Mouse (Mus musculus) embryonic facial prominence, embryonic 14.5 days (tissue): Measurements from ENCODE around the gene Hipk1. TPM values are rescaled to one million over a fixed set of nuclear protein-coding genes. Genes with fewer than 3 reads are reported as not detected.

Experiments
- ATAC-seq: fragments of 200-750 bp; cut with Nextera tagmentation; 2 replicates; pipeline ENCODE4 v1.8.0; 2017; ENCODE audit warnings: low read depth, moderate number of reproducible peaks, moderate TSS enrichment
- DNase-seq: peaks from one replicate; pipeline ENCODE4 v3.0.0-alpha.2; 2015; ENCODE audit warnings: low spot score
- H3K27ac ChIP-seq: fragments of 300-500 bp; sonication (generic); replicated peaks from 2 replicates; pipeline ENCODE4 v1.5.1; 2014; ENCODE audit warnings: low read depth, mild to moderate bottlenecking, low read length, moderate library complexity
- H3K27me3 ChIP-seq: fragments of 300-500 bp; sonication (generic); replicated peaks from 2 replicates; pipeline ENCODE4 v1.6.1; 2014; ENCODE audit warnings: low read length; ENCODE audit not compliant: control insufficient read depth, insufficient read depth
- H3K36me3 ChIP-seq: fragments of 300-500 bp; sonication (generic); 2 replicates; pipeline ENCODE4 v1.6.1; 2014; ENCODE audit warnings: low read length, mixed read lengths; ENCODE audit not compliant: control insufficient read depth, insufficient read depth
- H3K4me1 ChIP-seq: fragments of 300-500 bp; sonication (generic); 2 replicates; pipeline ENCODE4 v1.6.1; 2014; ENCODE audit warnings: antibody characterized with exemption, low read length; ENCODE audit not compliant: control insufficient read depth, insufficient read depth
- H3K4me2 ChIP-seq: fragments of 300-500 bp; sonication (generic); 2 replicates; pipeline ENCODE4 v1.6.1; 2014; ENCODE audit warnings: low read depth, mild to moderate bottlenecking, low read length, moderate library complexity, mixed read lengths
- H3K4me3 ChIP-seq: fragments of 300-500 bp; sonication (generic); 2 replicates; pipeline ENCODE4 v1.5.1; 2014; ENCODE audit warnings: low read depth, mild to moderate bottlenecking, low read length
- H3K9ac ChIP-seq: fragments of 300-500 bp; sonication (generic); 2 replicates; pipeline ENCODE4 v1.6.1; 2014; ENCODE audit warnings: low read depth, mild to moderate bottlenecking, low read length, moderate library complexity, mixed read lengths
- H3K9me3 ChIP-seq: fragments of 300-500 bp; sonication (generic); 2 replicates; pipeline ENCODE4 v1.6.1; 2016; ENCODE audit warnings: low read length; ENCODE audit not compliant: control insufficient read depth
- WGBS: fragments of 180-500 bp; shearing (Covaris S2); extraction: QIAGEN DNeasy Blood & Tissue Kit; methylation state at CpG from one replicate; pipeline ENCODE4 v1.1.7; 2014; 5-methylcytosine and 5-hydroxymethylcytosine counted together
- polyA plus RNA-seq: library from polyadenylated mRNA; unstranded; fragments of >200 nt; fragmentation: Nextera tagmentation; extraction: Ambion mirVana; gene quantifications from 2 replicates; pipeline ENCODE4 v1.2.1, GENCODE M21; 2014

Hipk1 gene
- polyA plus RNA-seq, 1 experiment from 2014 or later = 17.3 TPM

GRCm38 (mm10) chr3:103789096-103789495, 2.3 kb downstream of the Hipk1 start:
- Histone ChIP-seq H3K4me3 (peak overlapping the region; percentile 95; the same call in 1 of the 2 replicates), H3K9ac (no peak overlapping the region), H3K27me3 (no peaks in the 10 kb centered on the region), H3K4me1 (peaks cover 8% of the 10 kb centered on the region; the same call in 1 of the 2 replicates), H3K4me2 (peak overlapping the region; percentile 92), H3K9me3 (no peaks in the 10 kb centered on the region), H3K36me3 (no peaks in the 10 kb centered on the region), H3K27ac (peak overlapping the region; percentile 88)
- 77% methylated on average over 7 of the region's 7 CpGs for WGBS
- ATAC-seq = no peak
- DNase-seq = peak; percentile 12

GRCm38 (mm10) chr3:103787225-103787624, 4.1 kb downstream of the Hipk1 start:
- no peak overlapping the region for H3K27ac ChIP-seq
- no peak overlapping the region for H3K4me2 ChIP-seq
- no peak overlapping the region for H3K9ac ChIP-seq
- H3K4me1 ChIP-seq = peaks cover 8% of the 10 kb centered on the region; the same call in 1 of the 2 replicates
- H3K9me3 ChIP-seq = no peaks in the 10 kb centered on the region
- H3K36me3 ChIP-seq = no peaks in the 10 kb centered on the region
- no peak overlapping the region for H3K4me3 ChIP-seq
- DNase-seq (peak; percentile 37), ATAC-seq (no peak)
- 66% methylated on average over 7 of the region's 7 CpGs for WGBS
- H3K27me3 ChIP-seq = no peaks in the 10 kb centered on the region

GRCm38 (mm10) chr3:103782844-103783609, 8.3 kb downstream of the Hipk1 start:
- Histone ChIP-seq H3K36me3 (peaks cover 5% of the 10 kb centered on the region; the same call in 1 of the 2 replicates), H3K27me3 (no peaks in the 10 kb centered on the region), H3K27ac (no peak overlapping the region), H3K4me3 (no peak overlapping the region), H3K4me1 (no peaks in the 10 kb centered on the region), H3K9me3 (no peaks in the 10 kb centered on the region), H3K9ac (no peak overlapping the region), H3K4me2 (no peak overlapping the region)
- ATAC-seq (peak; percentile 30; the same call in 1 of the 2 replicates), DNase-seq (no peak)
- WGBS = 82% methylated on average over 4 of the region's 4 CpGs

- Histone ChIP-seq H3K4me2 (no peak overlapping the region), H3K9ac (no peak overlapping the region), H3K36me3 (peaks cover 23% of the 10 kb centered on the region), H3K27me3 (no peaks in the 10 kb centered on the region), H3K27ac (no peak overlapping the region), H3K4me1 (no peaks in the 10 kb centered on the region), H3K4me3 (no peak overlapping the region), H3K9me3 (no peaks in the 10 kb centered on the region)
- no peak for ATAC-seq
- DNase-seq = no peak
- 75% methylated on average over 5 of the region's 5 CpGs for WGBS
Measured at GRCm38 (mm10) chr3:103780777-103781176, 10.6 kb downstream of the Hipk1 start.

- Histone ChIP-seq H3K4me3 (no peak overlapping the region), H3K9me3 (no peaks in the 10 kb centered on the region), H3K36me3 (peaks cover 27% of the 10 kb centered on the region), H3K27ac (no peak overlapping the region), H3K4me2 (no peak overlapping the region), H3K4me1 (no peaks in the 10 kb centered on the region), H3K9ac (no peak overlapping the region), H3K27me3 (no peaks in the 10 kb centered on the region)
- DNase-seq = no peak
- no peak for ATAC-seq
- WGBS = 81% methylated on average over 3 of the region's 3 CpGs
Measured at GRCm38 (mm10) chr3:103780271-103780670, 11.1 kb downstream of the Hipk1 start.

- WGBS = 89% methylated on average over 7 of the region's 7 CpGs
- ATAC-seq = no peak
Measured at GRCm38 (mm10) chr3:103779183-103779582, 12.2 kb downstream of the Hipk1 start.

GRCm38 (mm10) chr3:103778660-103779059, 12.7 kb downstream of the Hipk1 start:
- DNase-seq (no peak), ATAC-seq (no peak)
- peaks cover 27% of the 10 kb centered on the region for H3K36me3 ChIP-seq
- no peak overlapping the region for H3K4me2 ChIP-seq
- H3K9me3 ChIP-seq = no peaks in the 10 kb centered on the region
- no peak overlapping the region for H3K4me3 ChIP-seq
- H3K27ac ChIP-seq = no peak overlapping the region
- H3K9ac ChIP-seq = no peak overlapping the region
- H3K27me3 ChIP-seq = no peaks in the 10 kb centered on the region
- no peaks in the 10 kb centered on the region for H3K4me1 ChIP-seq
- 79% methylated on average over 6 of the region's 6 CpGs for WGBS

More at GRCm38 (mm10) chr3:103779183-103779582, 12.2 kb downstream of the Hipk1 start:
- no peak overlapping the region for H3K9ac ChIP-seq
- DNase-seq = no peak
- no peak overlapping the region for H3K4me3 ChIP-seq
- no peak overlapping the region for H3K4me2 ChIP-seq
- no peaks in the 10 kb centered on the region for H3K9me3 ChIP-seq
- peaks cover 27% of the 10 kb centered on the region for H3K36me3 ChIP-seq
- no peak overlapping the region for H3K27ac ChIP-seq
- H3K4me1 ChIP-seq = no peaks in the 10 kb centered on the region
- no peaks in the 10 kb centered on the region for H3K27me3 ChIP-seq

- DNase-seq = no peak
- Histone ChIP-seq H3K9ac (no peak overlapping the region), H3K27ac (no peak overlapping the region), H3K27me3 (no peaks in the 10 kb centered on the region), H3K4me3 (no peak overlapping the region), H3K4me1 (no peaks in the 10 kb centered on the region), H3K9me3 (no peaks in the 10 kb centered on the region), H3K4me2 (no peak overlapping the region), H3K36me3 (peaks cover 27% of the 10 kb centered on the region)
- ATAC-seq = no peak
- 86% methylated on average over 11 of the region's 11 CpGs for WGBS
Measured at GRCm38 (mm10) chr3:103777940-103778339, 13.4 kb downstream of the Hipk1 start.

- ATAC-seq = no peak
- 84% methylated on average over 15 of the region's 15 CpGs for WGBS
- no peak overlapping the region for H3K4me2 ChIP-seq
- H3K4me3 ChIP-seq = no peak overlapping the region
- H3K36me3 ChIP-seq = peaks cover 32% of the 10 kb centered on the region
- no peak overlapping the region for H3K9ac ChIP-seq
- no peaks in the 10 kb centered on the region for H3K27me3 ChIP-seq
- H3K9me3 ChIP-seq = no peaks in the 10 kb centered on the region
- H3K27ac ChIP-seq = no peak overlapping the region
- DNase-seq = no peak
- peaks cover 10% of the 10 kb centered on the region; the same call in 1 of the 2 replicates for H3K4me1 ChIP-seq
Measured at GRCm38 (mm10) chr3:103774009-103774408, 17.4 kb downstream of the Hipk1 start.
